Mouse (Mus musculus) forebrain, embryonic 14.5 days (tissue): ENCODE measurements at regions not wholly inside any gene's neighbourhood (a gene's known extent, or its start where the extent isn't known, plus 50 kb on each side); places are given as distances from the start of the nearest gene placed in this dataset.

Experiments
- ATAC-seq: fragments of 200-750 bp; cut with Nextera tagmentation; 2 replicates; pipeline ENCODE4 v1.8.0; 2017; ENCODE audit warnings: mild to moderate bottlenecking, moderate library complexity
- DNase-seq: peaks from one replicate; pipeline ENCODE4 v3.0.0-alpha.2; 2015; ENCODE audit warnings: low spot score
- H3K27ac ChIP-seq: fragments of 300-500 bp; sonication (generic); 2 replicates; pipeline ENCODE4 v1.5.1; 2014; ENCODE audit warnings: low read depth, mild to moderate bottlenecking, control low read depth, low read length, moderate library complexity
- H3K27me3 ChIP-seq: fragments of 300-500 bp; sonication (generic); replicated peaks from 2 replicates; pipeline ENCODE4 v1.6.1; 2014; ENCODE audit warnings: low read length, control low read depth, mixed read lengths; ENCODE audit not compliant: control insufficient read depth, insufficient read depth
- H3K36me3 ChIP-seq: fragments of 300-500 bp; sonication (generic); 2 replicates; pipeline ENCODE4 v1.6.1; 2014; ENCODE audit warnings: low read length, control low read depth; ENCODE audit not compliant: control insufficient read depth, insufficient read depth
- H3K4me1 ChIP-seq: fragments of 300-500 bp; sonication (generic); 2 replicates; pipeline ENCODE4 v1.6.1; 2014; ENCODE audit warnings: antibody characterized with exemption, low read length, control low read depth; ENCODE audit not compliant: control insufficient read depth, insufficient read depth
- H3K4me2 ChIP-seq: fragments of 300-500 bp; sonication (generic); 2 replicates; pipeline ENCODE4 v1.6.1; 2014; ENCODE audit warnings: mild to moderate bottlenecking, control low read depth, low read length
- H3K4me3 ChIP-seq: fragments of 300-500 bp; sonication (generic); 2 replicates; pipeline ENCODE4 v1.5.1; 2014; ENCODE audit warnings: low read depth, low read length, control low read depth
- H3K9ac ChIP-seq: fragments of 300-500 bp; sonication (generic); 2 replicates; pipeline ENCODE4 v1.6.1; 2014; ENCODE audit warnings: mild to moderate bottlenecking, low read length, control low read depth, moderate library complexity
- H3K9me3 ChIP-seq: fragments of 300-500 bp; sonication (generic); replicated peaks from 2 replicates; pipeline ENCODE4 v1.6.1; 2016; ENCODE audit warnings: low read length, control low read depth, mixed read lengths; ENCODE audit not compliant: control insufficient read depth
- WGBS: fragments of 180-500 bp; shearing (Covaris S2); extraction: QIAGEN DNeasy Blood & Tissue Kit; methylation state at CpG from one replicate; pipeline ENCODE4 v1.1.7; 2014; 5-methylcytosine and 5-hydroxymethylcytosine counted together

DNA sequence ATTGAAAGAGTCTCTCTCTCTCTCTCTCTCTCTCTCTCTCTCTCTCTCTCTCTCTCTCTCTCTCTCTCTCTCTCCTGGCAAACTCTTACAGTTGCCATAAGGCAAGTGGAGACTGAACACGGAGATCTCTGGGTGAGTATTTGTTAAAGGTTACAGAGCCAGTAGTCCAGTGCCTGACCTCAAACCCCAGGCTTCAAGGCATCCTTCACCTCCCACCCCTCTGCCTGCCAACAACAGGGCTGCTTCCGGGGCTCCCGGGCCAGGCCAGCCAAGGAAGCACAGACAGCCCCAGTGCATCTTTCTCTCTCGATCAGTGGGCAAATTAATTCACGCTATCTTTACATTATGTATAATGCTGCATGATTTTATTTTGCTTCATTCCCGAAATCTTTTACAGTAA, 474.2 kb downstream of the Insc start:
- Histone ChIP-seq H3K4me2 (no peak overlapping the region), H3K4me3 (no peak overlapping the region), H3K9me3 (no peaks in the 10 kb centered on the region), H3K36me3 (no peaks in the 10 kb centered on the region), H3K27ac (no peak overlapping the region), H3K4me1 (peaks cover 23% of the 10 kb centered on the region), H3K27me3 (0 out of 2 replicates have a peak, but pooled peaks cover 4% of the 10 kb centered on the region), H3K9ac (no peak overlapping the region)
- DNase-seq (peak; percentile 22), ATAC-seq (no peak)
- 41% methylated on average over 6 of the region's 6 CpGs for WGBS

DNA sequence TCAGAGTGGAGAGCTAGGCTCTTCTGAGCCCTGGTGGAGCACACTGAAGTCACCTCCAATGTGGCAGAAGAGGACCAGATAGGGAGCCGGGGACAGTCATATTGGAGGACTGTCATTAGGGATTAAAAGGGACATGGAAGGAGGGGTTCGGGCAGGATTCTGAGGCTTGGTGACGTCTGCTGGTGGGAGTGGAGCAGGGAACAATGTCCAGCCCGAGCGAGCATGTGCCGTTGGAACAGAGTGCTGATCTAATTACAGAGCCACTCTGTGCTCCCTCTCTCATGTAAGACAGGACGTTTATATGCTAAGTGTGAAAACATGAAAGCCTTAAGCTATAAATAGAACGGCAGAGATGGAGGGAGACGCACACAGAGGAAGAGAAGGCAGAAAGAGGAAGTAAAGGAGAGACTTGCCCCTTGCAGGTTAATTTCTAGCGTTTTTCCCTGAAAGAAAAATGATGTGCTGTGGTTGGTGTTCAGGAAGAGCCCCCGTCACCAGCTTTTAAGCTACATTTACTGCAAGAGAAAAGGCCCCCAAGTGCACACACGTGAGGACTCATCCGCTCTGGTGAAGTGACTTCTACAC, 475.2 kb downstream of the Insc start:
- DNase-seq (peak; percentile 67), ATAC-seq (peak; percentile 73)
- WGBS: 19% methylated on average over 13 of the region's 13 CpGs
- H3K9ac ChIP-seq: no peak overlapping the region; the same call in 1 of the 2 replicates
- no peaks in the 10 kb centered on the region for H3K9me3 ChIP-seq
- no peak overlapping the region for H3K4me3 ChIP-seq
- peak overlapping the region; percentile 27 for H3K4me2 ChIP-seq
- H3K27ac ChIP-seq: peak overlapping the region; percentile 18; the same call in 1 of the 2 replicates
- 0 out of 2 replicates have a peak, but pooled peaks cover 4% of the 10 kb centered on the region for H3K27me3 ChIP-seq
- H3K4me1 ChIP-seq: peaks cover 23% of the 10 kb centered on the region
- H3K36me3 ChIP-seq: no peaks in the 10 kb centered on the region

DNA sequence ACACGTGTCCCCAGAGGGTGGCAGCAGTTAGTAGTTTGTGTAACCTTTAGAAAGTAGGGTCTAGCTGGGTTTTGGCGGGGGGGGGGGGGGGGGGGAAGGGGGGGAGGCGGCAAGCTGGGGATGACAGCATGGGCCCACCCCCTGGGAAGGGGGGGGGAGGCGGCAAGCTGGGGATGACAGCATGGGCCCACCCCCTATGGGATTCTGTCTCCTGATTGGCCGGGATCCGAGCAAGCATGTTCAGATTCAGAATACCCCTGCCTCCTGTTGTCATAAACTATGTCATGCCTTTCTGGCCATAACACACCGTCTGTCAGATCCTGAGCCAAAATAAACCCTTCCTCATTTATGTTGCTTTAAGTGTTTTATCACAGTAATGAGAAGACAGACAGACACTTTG, 479.1 kb downstream of the Insc start:
- peaks cover 15% of the 10 kb centered on the region for H3K4me1 ChIP-seq
- 0 out of 2 replicates have a peak, but pooled peaks cover 4% of the 10 kb centered on the region for H3K27me3 ChIP-seq
- no peak overlapping the region for H3K27ac ChIP-seq
- DNase-seq (no peak), ATAC-seq (no peak)
- WGBS: 62% methylated on average over 4 of the region's 7 CpGs
- H3K36me3 ChIP-seq: no peaks in the 10 kb centered on the region
- no peak overlapping the region for H3K9ac ChIP-seq
- H3K4me2 ChIP-seq: no peak overlapping the region
- no peaks in the 10 kb centered on the region for H3K9me3 ChIP-seq
- H3K4me3 ChIP-seq: no peak overlapping the region

DNA sequence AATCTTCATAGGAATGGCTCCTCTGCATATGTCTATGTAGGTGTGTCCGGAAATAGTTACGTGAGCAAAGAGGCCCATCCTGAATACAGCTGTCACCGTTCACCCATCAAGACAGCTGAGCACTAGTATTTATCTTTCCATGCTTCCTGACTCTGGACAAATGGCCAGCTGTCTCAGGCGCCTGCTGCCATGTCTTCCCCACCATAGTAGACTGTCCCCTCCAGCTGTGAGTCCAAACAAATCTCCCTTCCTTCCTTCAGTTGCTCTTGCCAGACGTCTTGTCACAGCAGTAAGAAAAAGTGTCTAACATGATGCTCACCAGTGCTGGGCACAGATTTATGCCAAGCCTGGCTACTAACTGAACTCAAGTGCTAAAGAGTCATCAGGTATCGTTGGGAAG, 487.0 kb downstream of the Insc start:
- DNase-seq: no peak
- H3K4me1 ChIP-seq: peaks cover 2% of the 10 kb centered on the region; the same call in 1 of the 2 replicates
- 87% methylated on average over 6 of the region's 6 CpGs for WGBS

DNA sequence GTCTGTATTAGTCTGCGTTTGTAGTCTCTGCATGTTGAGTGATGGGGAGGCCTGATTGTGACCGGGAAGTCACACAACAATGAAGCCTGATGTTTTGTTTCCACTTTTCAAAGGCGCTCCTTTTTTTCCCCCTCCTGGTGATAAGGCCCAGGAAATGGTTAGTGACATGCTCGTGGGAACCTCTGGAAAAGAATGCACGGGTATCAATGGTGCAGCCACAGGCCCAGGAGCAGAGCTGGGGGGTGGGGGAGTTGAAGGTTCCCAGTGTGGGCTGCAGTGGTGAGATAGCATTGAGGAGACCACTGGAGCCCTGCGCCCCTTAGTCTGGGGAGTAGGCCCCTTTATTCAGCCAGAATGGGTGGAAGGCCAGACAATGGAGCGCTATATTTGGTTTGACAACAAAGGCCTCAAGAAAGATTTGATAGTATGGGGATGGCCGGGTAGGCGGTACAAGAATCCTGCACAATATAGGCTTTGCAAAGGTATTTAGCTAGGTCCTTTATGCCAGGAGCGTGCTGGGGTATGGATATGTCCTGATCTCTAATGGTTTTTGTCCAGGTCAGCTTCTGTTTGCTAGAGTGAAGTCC, 490.4 kb downstream of the Insc start:
- no peak for ATAC-seq
- DNase-seq: no peak
- no peak overlapping the region for H3K9ac ChIP-seq
- no peak overlapping the region for H3K4me2 ChIP-seq
- H3K4me1 ChIP-seq: peaks cover 2% of the 10 kb centered on the region; the same call in 1 of the 2 replicates
- H3K27me3 ChIP-seq: no peaks in the 10 kb centered on the region
- H3K36me3 ChIP-seq: no peaks in the 10 kb centered on the region
- no peak overlapping the region for H3K4me3 ChIP-seq
- 26% methylated on average over 10 of the region's 10 CpGs for WGBS
- no peak overlapping the region for H3K27ac ChIP-seq
- H3K9me3 ChIP-seq: no peaks in the 10 kb centered on the region

More for the DNA sequence above, 487.0 kb downstream of the Insc start:
- no peaks in the 10 kb centered on the region for H3K9me3 ChIP-seq
- ATAC-seq: no peak
- H3K9ac ChIP-seq: no peak overlapping the region
- no peaks in the 10 kb centered on the region for H3K36me3 ChIP-seq
- H3K4me3 ChIP-seq: no peak overlapping the region
- H3K4me2 ChIP-seq: no peak overlapping the region
- no peaks in the 10 kb centered on the region for H3K27me3 ChIP-seq
- H3K27ac ChIP-seq: no peak overlapping the region

DNA sequence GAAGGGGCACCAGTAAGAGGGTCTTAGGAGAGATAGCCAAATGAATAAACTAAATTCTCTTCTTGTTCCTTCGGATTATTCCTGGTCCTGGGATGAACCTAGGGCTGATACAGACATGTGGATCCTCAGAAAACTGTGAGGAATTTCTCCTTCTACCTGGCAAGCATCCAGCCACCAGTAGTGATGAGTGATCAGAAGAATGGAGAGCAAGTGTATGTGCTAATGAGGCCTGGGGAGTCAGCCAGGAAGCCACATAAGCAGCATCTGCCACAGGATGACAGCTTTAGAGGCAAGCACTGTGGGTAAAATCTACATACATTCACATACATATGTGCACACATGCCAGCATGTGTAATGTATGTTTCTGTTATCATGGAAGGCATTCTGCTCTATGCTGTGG, 493.6 kb downstream of the Insc start:
- Histone ChIP-seq H3K4me1 (peaks cover 2% of the 10 kb centered on the region; the same call in 1 of the 2 replicates), H3K27ac (no peak overlapping the region), H3K9me3 (no peaks in the 10 kb centered on the region), H3K4me3 (no peak overlapping the region), H3K36me3 (no peaks in the 10 kb centered on the region), H3K27me3 (no peaks in the 10 kb centered on the region), H3K9ac (no peak overlapping the region), H3K4me2 (no peak overlapping the region)
- DNase-seq: peak; percentile 68
- WGBS: 88% methylated on average over 1 of the region's 1 CpGs
- ATAC-seq: no peak

DNA sequence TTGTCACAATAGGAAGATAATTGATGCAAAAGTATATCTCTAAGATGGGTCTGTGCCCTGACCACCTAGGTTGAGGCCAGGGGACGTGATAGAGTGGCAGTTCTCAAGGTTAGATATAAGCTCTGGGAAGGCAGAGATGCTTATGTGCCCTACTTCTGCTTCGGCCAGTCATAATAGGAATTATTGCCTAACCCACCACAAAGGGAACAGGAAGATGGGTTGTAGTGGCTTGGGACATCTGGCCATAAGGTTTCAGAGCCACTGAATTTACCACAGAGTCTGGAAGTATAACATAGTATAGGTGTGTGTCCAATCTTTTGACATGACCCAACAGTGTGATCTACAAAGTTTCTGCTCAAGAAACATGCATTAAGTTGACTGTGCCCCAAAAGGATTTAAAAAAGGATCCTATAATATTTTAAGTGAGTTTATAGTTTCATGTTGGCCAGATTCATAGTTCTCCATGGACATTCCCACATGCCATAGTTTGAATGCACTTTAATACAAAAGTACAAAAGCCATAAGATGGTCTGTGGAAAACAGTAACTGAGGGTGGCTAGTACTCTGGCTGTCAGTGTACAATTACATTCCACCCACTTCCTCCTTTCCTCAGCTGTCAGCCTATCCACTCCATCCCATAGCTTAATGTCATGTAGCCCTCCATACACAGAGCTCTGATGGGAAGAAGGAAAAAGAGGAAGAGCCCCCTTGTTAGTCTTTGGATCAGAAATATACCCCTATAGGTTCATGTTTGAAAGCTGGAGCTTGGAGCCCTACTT, 508.3 kb downstream of the Insc start:
- Histone ChIP-seq H3K27me3 (no peaks in the 10 kb centered on the region), H3K9ac (no peak overlapping the region), H3K4me1 (no peaks in the 10 kb centered on the region), H3K36me3 (no peaks in the 10 kb centered on the region), H3K4me3 (no peak overlapping the region), H3K4me2 (no peak overlapping the region), H3K27ac (no peak overlapping the region), H3K9me3 (no peaks in the 10 kb centered on the region)
- DNase-seq (no peak), ATAC-seq (no peak)
- WGBS: 95% methylated on average over 2 of the region's 2 CpGs

DNA sequence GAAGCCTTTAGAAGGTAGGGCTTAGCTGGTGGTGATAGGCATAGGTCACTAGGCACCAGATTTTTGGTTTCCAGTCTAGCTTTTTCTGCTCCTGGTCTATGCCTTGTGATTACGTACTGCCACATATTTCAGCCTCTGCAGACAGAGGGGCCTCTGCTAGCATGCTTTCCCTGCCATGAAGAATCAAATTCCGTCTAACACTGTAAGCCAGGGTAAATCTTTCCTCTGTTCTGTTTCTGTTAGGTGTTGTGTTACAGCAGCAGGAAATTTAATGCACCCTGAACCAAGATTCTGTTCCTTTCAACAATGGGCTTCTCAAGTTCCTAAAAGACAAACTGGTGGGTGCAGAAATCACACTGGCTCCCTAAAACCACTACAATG, 508.9 kb downstream of the Insc start:
- Histone ChIP-seq H3K36me3 (no peaks in the 10 kb centered on the region), H3K9me3 (no peaks in the 10 kb centered on the region), H3K27ac (no peak overlapping the region), H3K4me1 (no peaks in the 10 kb centered on the region), H3K4me2 (no peak overlapping the region), H3K9ac (no peak overlapping the region), H3K27me3 (no peaks in the 10 kb centered on the region), H3K4me3 (no peak overlapping the region)
- 81% methylated on average over 2 of the region's 2 CpGs for WGBS
- no peak for DNase-seq
- no peak for ATAC-seq

DNA sequence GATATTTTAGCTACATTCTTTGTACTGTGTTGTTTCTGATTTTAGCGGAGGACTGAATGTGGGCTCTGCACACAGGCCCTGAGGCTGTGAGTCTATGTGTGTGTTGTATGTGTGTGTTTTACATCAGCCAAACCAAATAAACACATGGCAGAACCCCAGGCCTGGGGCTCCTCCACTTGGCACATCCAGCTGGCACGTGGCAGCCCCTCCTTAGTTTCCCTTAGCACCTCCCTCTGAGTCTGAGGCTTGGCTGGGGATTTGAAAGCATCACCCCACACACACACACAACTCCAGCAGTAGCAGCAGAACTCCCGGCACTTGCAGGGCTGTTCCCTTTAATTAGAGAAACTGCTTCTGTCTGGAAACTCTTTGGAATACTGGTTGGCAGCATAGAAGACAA, 515.1 kb downstream of the Insc start:
- no peak overlapping the region for H3K9ac ChIP-seq
- no peaks in the 10 kb centered on the region for H3K27me3 ChIP-seq
- peak; percentile 90 for DNase-seq
- H3K36me3 ChIP-seq: no peaks in the 10 kb centered on the region
- H3K4me2 ChIP-seq: no peak overlapping the region
- no peak overlapping the region for H3K4me3 ChIP-seq
- no peaks in the 10 kb centered on the region for H3K9me3 ChIP-seq
- WGBS: 14% methylated on average over 3 of the region's 3 CpGs
- ATAC-seq: peak; percentile 92
- no peak overlapping the region for H3K27ac ChIP-seq
- H3K4me1 ChIP-seq: no peaks in the 10 kb centered on the region; the same call in 1 of the 2 replicates
